Mouse (Mus musculus) heart, embryonic 16.5 days (tissue): ENCODE data around the gene Mreg. TPM values are rescaled to one million over a fixed set of nuclear protein-coding genes. Genes with fewer than 3 reads are reported as not detected.
"Not testable (repeated sequence)": the region's sequence is repeated elsewhere in the genome, so short reads cannot be mapped to it uniquely, and the experiment has no call there.

ENCODE experiments used
- ATAC-seq: fragments of 200-750 bp; cut with Nextera tagmentation; replicated peaks from 2 replicates; pipeline ENCODE4 v1.8.0; 2017; ENCODE audit warnings: moderate number of reproducible peaks; ENCODE audit not compliant: insufficient read depth, low FRiP score; ENCODE audit errors: extremely low read depth
- H3K27ac ChIP-seq: fragments of 300-500 bp; sonication (generic); 2 replicates; pipeline ENCODE4 v1.5.1; 2014; ENCODE audit warnings: mild to moderate bottlenecking, low read length, control low read depth, moderate library complexity
- H3K27me3 ChIP-seq: fragments of 300-500 bp; sonication (generic); 2 replicates; pipeline ENCODE4 v1.6.1; 2014; ENCODE audit warnings: low read length, mixed read lengths; ENCODE audit not compliant: control insufficient read depth, insufficient read depth
- H3K36me3 ChIP-seq: fragments of 300-500 bp; sonication (generic); 2 replicates; pipeline ENCODE4 v1.6.1; 2014; ENCODE audit not compliant: control insufficient read depth, insufficient read depth
- H3K4me1 ChIP-seq: fragments of 300-500 bp; sonication (generic); 2 replicates; pipeline ENCODE4 v1.6.1; 2014; ENCODE audit warnings: low read length, mixed read lengths; ENCODE audit not compliant: control insufficient read depth, insufficient read depth
- H3K4me2 ChIP-seq: fragments of 300-500 bp; sonication (generic); 2 replicates; pipeline ENCODE4 v1.6.1; 2014; ENCODE audit warnings: low read depth, mild to moderate bottlenecking, control low read depth, low read length
- H3K4me3 ChIP-seq: fragments of 300-500 bp; sonication (generic); 2 replicates; pipeline ENCODE4 v1.5.1; 2014; ENCODE audit warnings: mild to moderate bottlenecking, control low read depth, low read length
- H3K9ac ChIP-seq: fragments of 300-500 bp; sonication (generic); 2 replicates; pipeline ENCODE4 v1.6.1; 2014; ENCODE audit warnings: low read length, control low read depth
- H3K9me3 ChIP-seq: fragments of 300-500 bp; sonication (generic); replicated peaks from 2 replicates; pipeline ENCODE4 v1.6.1; 2016; ENCODE audit warnings: low read length; ENCODE audit not compliant: control insufficient read depth
- WGBS: fragments of 180-500 bp; shearing (Covaris S2); extraction: QIAGEN DNeasy Blood & Tissue Kit; methylation state at CpG from one replicate; pipeline ENCODE4 v1.1.7; 2014; 5-methylcytosine and 5-hydroxymethylcytosine counted together
- polyA plus RNA-seq: library from polyadenylated mRNA; unstranded; fragments of >200 nt; fragmentation: Nextera tagmentation; extraction: Ambion mirVana; gene quantifications from 2 replicates; pipeline ENCODE4 v1.2.1, GENCODE M21; 2015

Gene Mreg
- polyA plus RNA-seq, 1 experiment from 2014 or later: 18.8 TPM

DNA sequence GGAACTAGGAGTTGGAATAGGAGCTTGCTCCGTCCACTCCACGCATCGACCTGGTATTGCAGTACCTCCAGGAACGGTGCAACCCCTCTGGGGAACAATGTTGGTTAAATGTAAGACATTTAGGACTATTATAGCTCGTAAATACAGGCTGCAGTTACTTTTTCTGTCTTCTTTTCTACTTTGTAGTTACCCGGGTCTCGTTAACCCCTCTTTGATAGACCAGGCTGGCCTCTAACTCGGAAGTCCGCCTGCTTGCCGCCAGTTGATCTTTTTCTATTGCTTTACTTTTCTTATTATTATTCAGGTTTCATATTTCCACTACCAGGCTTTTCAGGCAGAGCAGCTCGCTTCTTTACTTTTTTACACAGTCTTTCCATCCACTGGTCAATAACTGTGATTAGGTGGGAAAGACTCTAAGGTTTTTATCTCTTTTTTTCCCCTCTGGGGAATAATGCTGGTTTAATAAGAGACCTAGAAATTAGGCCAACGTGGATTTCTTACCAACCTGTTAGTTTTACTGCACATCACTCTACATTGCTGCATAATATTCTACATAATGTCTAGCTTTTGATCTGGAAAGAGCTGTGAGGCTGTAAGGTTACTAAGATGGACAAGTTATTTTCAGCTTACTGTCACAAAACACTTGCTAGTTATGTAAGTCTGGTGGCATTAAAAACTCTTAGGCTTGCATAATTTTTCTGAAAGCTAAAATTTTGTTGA is 32.4 kb upstream of the Mreg start:
- WGBS: 2% methylated on average over 12 of the region's 12 CpGs
- Histone ChIP-seq H3K27me3 (no peaks in the 10 kb centered on the region), H3K9me3 (no peaks in the 10 kb centered on the region), H3K9ac (peak overlapping the region; percentile 79), H3K4me1 (no peaks in the 10 kb centered on the region), H3K4me3 (peak overlapping the region; percentile 59), H3K4me2 (peak overlapping the region; percentile 66), H3K36me3 (no peaks in the 10 kb centered on the region), H3K27ac (peak overlapping the region; percentile 96)
- ATAC-seq: peak; percentile 79

DNA sequence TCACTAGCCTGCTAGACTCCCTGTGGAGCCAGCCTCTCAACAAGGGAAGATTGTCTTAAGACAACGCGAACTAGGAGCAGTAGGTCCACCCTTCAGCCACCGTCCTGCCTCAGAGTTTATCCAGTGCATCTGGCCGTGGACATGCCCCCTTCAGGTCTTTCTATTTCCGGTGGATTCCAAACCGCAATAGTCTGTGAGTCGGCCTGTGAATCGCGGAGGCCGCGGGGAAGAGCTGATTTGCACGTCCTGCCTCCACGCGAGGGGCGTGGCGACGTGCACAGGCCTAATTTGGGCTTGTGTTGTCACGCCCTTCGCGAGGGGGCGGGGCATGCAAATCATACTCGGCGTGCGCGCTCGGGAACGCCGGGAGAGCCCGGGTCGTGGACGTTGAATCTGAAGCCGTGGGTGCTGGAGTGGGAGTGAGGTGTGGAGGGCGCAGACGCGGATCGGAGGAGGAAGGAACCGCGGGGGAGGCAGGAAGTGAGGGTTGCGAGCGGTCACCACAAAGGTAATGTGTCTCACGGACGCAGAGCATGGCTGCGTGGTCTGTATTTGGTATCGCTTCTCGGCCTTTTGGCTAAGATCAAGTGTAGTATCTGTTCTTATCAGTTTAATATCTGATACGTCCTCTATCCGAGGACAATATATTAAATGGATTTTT is 31.7 kb upstream of the Mreg start:
- H3K4me2 ChIP-seq: peak overlapping the region; percentile 66
- no peaks in the 10 kb centered on the region for H3K4me1 ChIP-seq
- under 1% methylated on average over 47 of the region's 47 CpGs for WGBS
- peak overlapping the region; percentile 79 for H3K9ac ChIP-seq
- ATAC-seq: peak; percentile 96
- peak overlapping the region; percentile 96 for H3K27ac ChIP-seq
- H3K27me3 ChIP-seq: no peaks in the 10 kb centered on the region
- H3K9me3 ChIP-seq: no peaks in the 10 kb centered on the region
- no peaks in the 10 kb centered on the region for H3K36me3 ChIP-seq
- peak overlapping the region; percentile 59 for H3K4me3 ChIP-seq

DNA sequence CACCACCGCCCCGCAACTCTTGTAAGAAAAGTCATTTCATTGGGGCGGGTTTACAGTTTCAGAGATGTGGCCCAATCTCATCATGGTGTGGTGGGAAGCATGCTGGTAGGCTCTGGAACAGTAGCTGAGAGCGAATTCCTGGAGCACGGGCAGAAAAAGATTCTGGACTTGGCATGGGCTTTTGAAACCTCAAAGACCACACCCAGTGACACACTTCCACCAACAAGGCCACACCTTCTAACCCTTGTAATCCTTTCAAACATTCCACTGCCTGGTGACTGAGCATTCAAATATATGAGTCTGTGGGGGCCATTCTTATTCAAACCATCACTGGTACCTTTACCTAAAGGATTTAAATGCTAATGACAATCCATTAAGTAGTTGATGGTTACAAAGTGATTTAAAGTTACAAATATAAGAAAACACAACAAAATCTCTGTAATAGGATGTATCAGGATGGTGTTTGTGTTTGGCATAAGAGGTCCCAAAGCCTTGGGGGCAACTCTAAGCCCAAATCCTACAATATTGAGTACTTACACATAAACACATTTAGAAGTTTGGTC is 30.6 kb upstream of the Mreg start:
- ATAC-seq: no peak
- Histone ChIP-seq H3K27me3 (no peaks in the 10 kb centered on the region), H3K4me3 (no peak overlapping the region), H3K4me2 (no peak overlapping the region), H3K4me1 (no peaks in the 10 kb centered on the region), H3K27ac (no peak overlapping the region), H3K36me3 (no peaks in the 10 kb centered on the region), H3K9ac (no peak overlapping the region), H3K9me3 (no peaks in the 10 kb centered on the region)
- WGBS: 87% methylated on average over 5 of the region's 5 CpGs

DNA sequence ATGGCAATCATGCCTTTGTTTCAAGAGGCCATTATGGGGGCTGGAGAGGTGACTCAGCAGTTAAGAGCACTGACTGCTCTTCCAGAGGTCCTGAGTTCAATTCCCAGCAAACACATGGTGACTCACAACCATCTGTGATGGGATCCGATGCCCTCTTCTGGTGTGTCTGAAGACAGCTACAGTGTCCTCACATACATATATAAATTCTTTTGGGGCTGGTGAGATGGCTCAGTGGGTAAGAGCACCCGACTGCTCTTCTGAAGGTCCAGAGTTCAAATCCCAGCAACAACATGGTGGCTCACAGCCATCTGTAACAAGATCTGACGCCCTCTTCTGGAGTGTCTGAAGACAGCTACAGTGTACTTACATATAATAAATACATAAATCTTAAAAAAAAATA is 27.0 kb upstream of the Mreg start:
- ATAC-seq, H3K9me3 ChIP-seq, H3K27ac ChIP-seq, H3K9ac ChIP-seq, H3K4me1 ChIP-seq, H3K4me3 ChIP-seq, H3K4me2 ChIP-seq, H3K27me3 ChIP-seq, H3K36me3 ChIP-seq: not testable (repeated sequence)
- WGBS: 81% methylated on average over 3 of the region's 3 CpGs

- no peak for ATAC-seq
- peaks cover 7% of the 10 kb centered on the region for H3K27me3 ChIP-seq
- 60% methylated on average over 10 of the region's 10 CpGs for WGBS
- H3K36me3 ChIP-seq: no peaks in the 10 kb centered on the region
- no peak overlapping the region for H3K27ac ChIP-seq
- H3K4me2 ChIP-seq: peak overlapping the region; percentile 1; the same call in 1 of the 2 replicates
- no peaks in the 10 kb centered on the region for H3K9me3 ChIP-seq
- H3K4me3 ChIP-seq: no peak overlapping the region
- peaks cover 2% of the 10 kb centered on the region; the same call in 1 of the 2 replicates for H3K4me1 ChIP-seq
- peak overlapping the region; percentile 44; the same call in 1 of the 2 replicates for H3K9ac ChIP-seq
Measured at GRCm38 (mm10) chr1:72238016-72238580, 26.0 kb upstream of the Mreg start.

DNA sequence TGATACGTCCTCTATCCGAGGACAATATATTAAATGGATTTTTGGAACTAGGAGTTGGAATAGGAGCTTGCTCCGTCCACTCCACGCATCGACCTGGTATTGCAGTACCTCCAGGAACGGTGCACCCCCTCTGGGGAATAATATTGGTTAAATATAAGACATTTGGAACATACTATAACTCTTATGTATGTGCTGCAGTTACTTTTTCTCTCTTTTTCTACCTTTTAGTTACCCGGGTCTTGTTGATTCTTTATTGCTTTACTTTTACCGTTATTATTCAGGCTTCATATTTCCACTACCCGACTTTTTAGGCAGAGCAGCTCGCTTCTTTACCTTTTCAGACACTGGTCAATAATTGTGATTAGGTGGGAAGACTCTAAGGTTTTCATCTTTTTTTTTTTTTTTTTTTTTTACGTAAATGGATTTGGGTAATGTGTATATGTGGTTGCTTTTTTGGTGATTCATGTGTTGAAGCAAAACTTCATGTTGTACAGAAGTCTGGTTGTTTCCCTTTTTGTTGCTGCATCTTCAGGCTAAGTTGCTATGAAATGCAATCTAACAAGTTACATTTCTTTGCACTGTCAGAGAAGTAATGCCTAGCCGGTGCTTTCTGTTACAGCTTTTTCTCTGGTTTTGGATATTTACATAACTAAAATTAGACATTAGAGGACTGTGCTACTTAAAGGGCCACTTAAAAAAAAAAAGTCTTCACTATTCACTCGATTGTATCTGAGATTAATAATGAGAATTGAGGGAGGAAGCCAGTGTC is 25.1 kb upstream of the Mreg start:
- no peaks in the 10 kb centered on the region for H3K36me3 ChIP-seq
- 3% methylated on average over 11 of the region's 13 CpGs for WGBS
- peak overlapping the region; percentile 51 for H3K4me2 ChIP-seq
- H3K4me1 ChIP-seq: peaks cover 2% of the 10 kb centered on the region; the same call in 1 of the 2 replicates
- H3K4me3 ChIP-seq: peak overlapping the region; percentile 21; the same call in 1 of the 2 replicates
- ATAC-seq: no peak; the same call in 1 of the 2 replicates
- H3K9me3 ChIP-seq: no peaks in the 10 kb centered on the region
- peaks cover 7% of the 10 kb centered on the region for H3K27me3 ChIP-seq
- H3K9ac ChIP-seq: peak overlapping the region; percentile 38; the same call in 1 of the 2 replicates
- H3K27ac ChIP-seq: no peak overlapping the region

- under 1% methylated on average over 35 of the region's 50 CpGs for WGBS
- peak; percentile 80 for ATAC-seq
- not testable (repeated sequence) for H3K36me3 ChIP-seq, H3K4me1 ChIP-seq, H3K27me3 ChIP-seq, H3K9me3 ChIP-seq
- Histone ChIP-seq H3K9ac (peak overlapping the region; percentile 79), H3K27ac (peak overlapping the region; percentile 92), H3K4me2 (peak overlapping the region; percentile 85), H3K4me3 (peak overlapping the region; percentile 77)
Measured at GRCm38 (mm10) chr1:72236363-72237006, 24.4 kb upstream of the Mreg start.

- H3K9ac ChIP-seq, H3K4me2 ChIP-seq, H3K27me3 ChIP-seq, H3K36me3 ChIP-seq, H3K4me3 ChIP-seq, H3K4me1 ChIP-seq, H3K9me3 ChIP-seq, H3K27ac ChIP-seq, ATAC-seq: not testable (repeated sequence)
- WGBS: 73% methylated on average over 10 of the region's 10 CpGs
Measured at GRCm38 (mm10) chr1:72232592-72232991, 20.5 kb upstream of the Mreg start.
